Mouse (Mus musculus) olfactory bulb, adult 2 months (tissue): ENCODE data around the gene Zfp408.

Experiments used
- CTCF ChIP-seq: fragments of 200-500 bp; IDR thresholded peaks from 2 replicates; pipeline ENCODE4 v1.5.1; 2012; ENCODE audit warnings: low read depth, mild to moderate bottlenecking, low read length, moderate library complexity; ENCODE audit not compliant: insufficient read depth
- POLR2A ChIP-seq: fragments of 200-500 bp; IDR thresholded peaks from 2 replicates; pipeline ENCODE4 v1.6.1; 2012; ENCODE audit warnings: mild to moderate bottlenecking, low read depth, low read length, moderate library complexity; ENCODE audit not compliant: insufficient read depth

DNA sequence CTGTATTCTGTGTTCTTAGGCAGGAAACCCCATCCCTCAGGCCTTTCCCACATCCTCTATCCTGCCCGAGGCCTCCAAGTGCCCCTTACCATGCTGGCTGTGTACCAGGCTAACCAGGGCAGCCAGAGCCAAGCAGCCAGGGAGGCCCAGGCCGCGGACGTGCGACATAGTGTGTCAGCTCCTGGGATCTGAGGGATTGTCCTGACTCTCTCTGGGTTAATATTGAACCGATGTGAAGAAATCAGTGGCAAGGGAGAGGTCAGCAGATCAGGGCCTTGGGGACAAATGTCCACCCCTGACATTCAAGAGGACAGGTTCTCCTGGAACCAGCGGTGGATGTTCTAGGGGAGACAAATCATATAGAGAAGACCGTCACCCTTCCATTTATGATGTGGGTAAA is 13.4 kb downstream of the Zfp408 start, which contains the start of gene F2:
- no peak for TF ChIP-seq CTCF
- TF ChIP-seq POLR2A, result no peak
